Mouse (Mus musculus) liver, embryonic 14.5 days (tissue): ENCODE measurements around the gene Zmynd11. TPM values are rescaled to one million over a fixed set of nuclear protein-coding genes. Genes with fewer than 3 reads are reported as not detected.

Experiments used
- ATAC-seq: fragments of 200-750 bp; cut with Nextera tagmentation; 2 replicates; pipeline ENCODE4 v1.8.0; 2017; ENCODE audit warnings: moderate number of reproducible peaks, mild to moderate bottlenecking, moderate library complexity; ENCODE audit not compliant: insufficient read depth
- DNase-seq, 3 experiments: peaks; one replicate each; pipeline ENCODE4 v3.0.0-alpha.2; 2012 to 2013; ENCODE audit warnings: low read depth in 3 of 3, low spot score in 3 of 3
- H3K27ac ChIP-seq: fragments of 300-500 bp; sonication (generic); 2 replicates; pipeline ENCODE4 v1.5.1; 2014; ENCODE audit warnings: moderate library complexity, mild to moderate bottlenecking, control low read depth, inconsistent platforms
- H3K27me3 ChIP-seq: fragments of 300-500 bp; sonication (generic); 2 replicates; pipeline ENCODE4 v1.6.1; 2014; ENCODE audit warnings: mild to moderate bottlenecking, low read length, moderate library complexity; ENCODE audit not compliant: control insufficient read depth, insufficient read depth
- H3K36me3 ChIP-seq: fragments of 300-500 bp; sonication (generic); replicated peaks from 2 replicates; pipeline ENCODE4 v1.6.1; 2014; ENCODE audit warnings: low read depth; ENCODE audit not compliant: control insufficient read depth, insufficient read depth
- H3K4me1 ChIP-seq, 2 experiments: fragments of 200-500 bp in 1 of 2; fragments of 300-500 bp in 1 of 2; sonication (generic) in 1 of 2; replicated peaks; 2 replicates each; pipeline ENCODE4 v1.6.1; 2012 to 2014; ENCODE audit warnings: antibody characterized with exemption in 1 of 2, inconsistent platforms in 1 of 2, low read length in 1 of 2; ENCODE audit not compliant: control insufficient read depth in 2 of 2, insufficient read depth in 2 of 2
- H3K4me2 ChIP-seq: fragments of 300-500 bp; sonication (generic); 2 replicates; pipeline ENCODE4 v1.6.1; 2014; ENCODE audit warnings: low read depth, mild to moderate bottlenecking, control low read depth, moderate library complexity
- H3K4me3 ChIP-seq, 2 experiments: fragments of 200-500 bp in 1 of 2; fragments of 300-500 bp in 1 of 2; sonication (generic) in 1 of 2; 2 replicates each; pipeline ENCODE4 v1.5.1; 2012 to 2014; ENCODE audit warnings: low read depth in 2 of 2, low read length in 2 of 2, mild to moderate bottlenecking in 2 of 2, control low read depth in 1 of 2, inconsistent platforms in 1 of 2, moderate library complexity in 1 of 2; ENCODE audit not compliant: insufficient read depth in 1 of 2
- H3K9ac ChIP-seq: fragments of 300-500 bp; sonication (generic); replicated peaks from 2 replicates; pipeline ENCODE4 v1.6.1; 2014; ENCODE audit warnings: mild to moderate bottlenecking, control low read depth, moderate library complexity
- H3K9me3 ChIP-seq: fragments of 300-500 bp; sonication (generic); 2 replicates; pipeline ENCODE4 v1.6.1; 2016; ENCODE audit warnings: low read length, mixed read lengths; ENCODE audit not compliant: control insufficient read depth
- CTCF ChIP-seq: IDR thresholded peaks from 2 replicates; pipeline ENCODE4 v1.5.1; 2016; ENCODE audit warnings: antibody characterized with exemption, low read depth, control low read depth
- EP300 ChIP-seq: IDR thresholded peaks from 2 replicates; pipeline ENCODE4 v1.6.1; 2016; ENCODE audit warnings: antibody characterized with exemption, low read depth
- WGBS: fragments of 180-500 bp; shearing (Covaris S2); extraction: QIAGEN DNeasy Blood & Tissue Kit; methylation state at CpG from one replicate; pipeline ENCODE4 v1.1.7; 2014; ENCODE audit not compliant: insufficient replicate concordance; 5-methylcytosine and 5-hydroxymethylcytosine counted together
- polyA plus RNA-seq, 2 experiments: library from polyadenylated mRNA; depleted of rRNA in 1 of 2; stranded (reverse) in 1 of 2; unstranded in 1 of 2; fragments of >200 nt; fragmentation: Nextera tagmentation in 1 of 2; extraction: Ambion mirVana in 1 of 2; gene quantifications; 2 replicates each; pipeline versions ENCODE4 v1.2.1 to v1.2.3; 2012 to 2014

Gene Zmynd11
- polyA plus RNA-seq, 2 experiments: 17.7 to 21.2 TPM

- Histone ChIP-seq H3K27ac (no peak overlapping the region), H3K4me3 (no peak overlapping the region), H3K4me2 (no peak overlapping the region), H3K36me3 (no peaks in the 10 kb centered on the region; the same call in 1 of the 2 replicates), H3K4me1 (peaks cover 3 to 5% of the 10 kb centered on the region in 2 experiments), H3K9ac (no peak overlapping the region), H3K9me3 (no peaks in the 10 kb centered on the region), H3K27me3 (no peaks in the 10 kb centered on the region)
- whole genome bisulfite sequencing: 52% methylated on average over 1 of the region's 1 CpGs
- no peak for ATAC-seq
- no peak for TF ChIP-seq CTCF
- TF ChIP-seq EP300: no peak
- DNase-seq: no peak
These were observed 49.9 kb downstream of the Zmynd11 start for GRCm38 (mm10) chr13:9715224-9715623.

- Histone ChIP-seq H3K27ac (no peak overlapping the region), H3K9me3 (no peaks in the 10 kb centered on the region), H3K9ac (no peak overlapping the region), H3K27me3 (no peaks in the 10 kb centered on the region), H3K4me3 (no peak overlapping the region), H3K36me3 (no peaks in the 10 kb centered on the region; the same call in none of the 2 replicates), H3K4me2 (peak overlapping the region; percentile 41), H3K4me1 (peaks cover 3 to 5% of the 10 kb centered on the region in 2 experiments)
- WGBS: 22% methylated on average over 6 of the region's 6 CpGs
- ATAC-seq: peak; percentile 98
- TF ChIP-seq CTCF (no peak), EP300 (peak; percentile 31; the same call in 1 of the 2 replicates)
- DNase-seq: peak in 1 of 3 experiments; percentile 53
These were observed 51.5 kb downstream of the Zmynd11 start for GRCm38 (mm10) chr13:9713462-9714134.

GRCm38 (mm10) chr13:9712971-9713370, 52.2 kb downstream of the Zmynd11 start:
- Histone ChIP-seq H3K9ac (no peak overlapping the region), H3K4me1 (peaks cover 3 to 5% of the 10 kb centered on the region in 2 experiments), H3K36me3 (no peaks in the 10 kb centered on the region; the same call in none of the 2 replicates), H3K9me3 (no peaks in the 10 kb centered on the region), H3K4me2 (no peak overlapping the region), H3K27ac (no peak overlapping the region), H3K27me3 (no peaks in the 10 kb centered on the region), H3K4me3 (no peak overlapping the region)
- WGBS: 70% methylated on average over 3 of the region's 3 CpGs
- TF ChIP-seq CTCF: no peak
- no peak for TF ChIP-seq EP300
- ATAC-seq (no peak), DNase-seq (no peak)

GRCm38 (mm10) chr13:9712409-9712808, 52.7 kb downstream of the Zmynd11 start:
- WGBS: 86% methylated on average over 1 of the region's 1 CpGs
- no peak overlapping the region for H3K9ac ChIP-seq
- H3K4me3 ChIP-seq: no peak overlapping the region
- peaks cover 3 to 5% of the 10 kb centered on the region in 2 experiments for H3K4me1 ChIP-seq
- H3K36me3 ChIP-seq: no peaks in the 10 kb centered on the region; the same call in none of the 2 replicates
- H3K4me2 ChIP-seq: no peak overlapping the region
- no peak for TF ChIP-seq EP300
- no peak for TF ChIP-seq CTCF
- no peaks in the 10 kb centered on the region for H3K27me3 ChIP-seq
- no peak overlapping the region for H3K27ac ChIP-seq
- H3K9me3 ChIP-seq: no peaks in the 10 kb centered on the region
- ATAC-seq: no peak
- no peak for DNase-seq

GRCm38 (mm10) chr13:9708433-9709240, 56.5 kb downstream of the Zmynd11 start:
- Histone ChIP-seq H3K9me3 (no peaks in the 10 kb centered on the region), H3K4me1 (peaks cover 3% of the 10 kb centered on the region in 2 experiments), H3K4me2 (no peak overlapping the region), H3K9ac (no peak overlapping the region), H3K4me3 (no peak overlapping the region), H3K27ac (no peak overlapping the region), H3K27me3 (no peaks in the 10 kb centered on the region), H3K36me3 (no peaks in the 10 kb centered on the region; the same call in 1 of the 2 replicates)
- TF ChIP-seq CTCF: no peak
- no peak for TF ChIP-seq EP300
- no peak for DNase-seq
- ATAC-seq: no peak
- 81% methylated on average over 7 of the region's 7 CpGs for WGBS
